Mouse (Mus musculus) heart, postnatal 10 days (tissue): ENCODE results near the gene Gm20390. TPM values are rescaled to one million over a fixed set of nuclear protein-coding genes. Genes with fewer than 3 reads are reported as not detected.

Source experiments
- DNase-seq, 2 experiments: peaks; one replicate each; pipeline ENCODE4 v3.0.0; 2021
- intact Hi-C: fragments of 180-260 bp; cut with DNase I; formaldehyde crosslinking; loops from one replicate; pipeline ENCODE4 v1.15.1; 2025
- total RNA-seq, 2 experiments: library from RNA; stranded (reverse); gene quantifications; 2 replicates each; pipeline ENCODE4 v1.2.3; 2021

Gene Gm20390
- 10 to 100 TPM; 29.4 to 39.4 TPM for total RNA-seq

GRCm38 (mm10) chr11:93968005-93968847 is at the start of gene Gm20390, which contains the start of gene Nme1:
Gm20390 (minus strand) TSS chr11:93968293.
Nme1 (minus strand) TSS chr11:93968521.
- intact Hi-C loops = loop anchor here (1.0 to 5.0 kb wide), 3 partner anchors 28 to 119 kb away; partner anchors contain the start of gene Spag9
- DNase-seq = peak; percentile 98

- no peak for DNase-seq
- intact Hi-C loops = no loop called here
These were observed 35.3 kb upstream of the Gm20390 start for GRCm38 (mm10) chr11:94003346-94003745.

- no peak for DNase-seq
- intact Hi-C loops = loop anchor here (5.0 kb wide), 1 partner anchor 112 kb away; the partner anchor contains the start of genes Mbtd1 and Utp18
These were observed 31.2 kb upstream of the Gm20390 start for GRCm38 (mm10) chr11:93999276-93999675.

- peak; percentile 58 to 60 for DNase-seq
- intact Hi-C loops = loop anchor here (2.0 to 5.0 kb wide), 2 partner anchors 50 to 110 kb away; partner anchors contain the start of genes Mbtd1 and Utp18
These were observed 29.2 kb upstream of the Gm20390 start for GRCm38 (mm10) chr11:93997141-93997775.

- intact Hi-C loops = loop anchor here (1.0 to 5.0 kb wide), 3 partner anchors 28 to 109 kb away; partner anchors contain the start of genes Gm20390, Mbtd1, Nme1 and Utp18
- peak; percentile 55 to 74 for DNase-seq
These were observed 28.4 kb upstream of the Gm20390 start for GRCm38 (mm10) chr11:93996306-93997140.

GRCm38 (mm10) chr11:93995720-93996305 is 27.7 kb upstream of the Gm20390 start, which contains the start of gene Spag9:
Spag9 (plus strand) TSS chr11:93996091.
- DNase-seq = peak; percentile 94 to 96
- intact Hi-C loops = loop anchor here (1.0 to 5.0 kb wide), 3 partner anchors 28 to 109 kb away; partner anchors contain the start of genes Gm20390, Mbtd1, Nme1 and Utp18

- intact Hi-C loops = loop anchor here (5.0 kb wide), 1 partner anchor 108 kb away; the partner anchor contains the start of genes Mbtd1 and Utp18
These were observed 27.1 kb upstream of the Gm20390 start for GRCm38 (mm10) chr11:93995111-93995719.

GRCm38 (mm10) chr11:93994531-93994930 is 26.4 kb upstream of the Gm20390 start:
- DNase-seq = peak in 1 of 2 experiments; percentile 9
- intact Hi-C loops = no loop called here

More at GRCm38 (mm10) chr11:93995111-93995719, 27.1 kb upstream of the Gm20390 start:
- DNase-seq = peak; percentile 92 to 93

- DNase-seq = peak; percentile 50 to 54
- intact Hi-C loops = no loop called here
These were observed 20.4 kb upstream of the Gm20390 start for GRCm38 (mm10) chr11:93988328-93989062.

GRCm38 (mm10) chr11:93987625-93988327 is 19.7 kb upstream of the Gm20390 start:
- DNase-seq = peak; percentile 66 to 71
- intact Hi-C loops = no loop called here

- intact Hi-C loops = no loop called here
- no peak for DNase-seq
These were observed 18.9 kb upstream of the Gm20390 start for GRCm38 (mm10) chr11:93987026-93987425.

GRCm38 (mm10) chr11:93986298-93986697 is 18.2 kb upstream of the Gm20390 start:
- DNase-seq = no peak
- intact Hi-C loops = loop anchor here (1.0 kb wide), 1 partner anchor 10 kb away; no protein-coding TSS in a partner anchor

GRCm38 (mm10) chr11:93985265-93985664 is 17.2 kb upstream of the Gm20390 start:
- DNase-seq = no peak
- intact Hi-C loops = no loop called here

- intact Hi-C loops = no loop called here
- no peak for DNase-seq
These were observed 16.5 kb upstream of the Gm20390 start for GRCm38 (mm10) chr11:93984619-93985018.

- intact Hi-C loops = no loop called here
- no peak for DNase-seq
These were observed 11.5 kb upstream of the Gm20390 start for GRCm38 (mm10) chr11:93979502-93980049.

- DNase-seq = no peak
- intact Hi-C loops = no loop called here
These were observed 4.9 kb upstream of the Gm20390 start for GRCm38 (mm10) chr11:93972951-93973350.

- no peak for DNase-seq
- intact Hi-C loops = loop anchor here (5.0 kb wide), 1 partner anchor 103 kb away; no protein-coding TSS in a partner anchor
These were observed 1.7 kb upstream of the Gm20390 start for GRCm38 (mm10) chr11:93969799-93970198.
